Mouse (Mus musculus) embryonic facial prominence, embryonic 13.5 days (tissue): ENCODE measurements around the gene B130006D01Rik. TPM values are rescaled to one million over a fixed set of nuclear protein-coding genes. Genes with fewer than 3 reads are reported as not detected.

ENCODE experiments used
- ATAC-seq: fragments of 200-750 bp; cut with Nextera tagmentation; 2 replicates; pipeline ENCODE4 v1.8.0; 2017; ENCODE audit warnings: low read depth; ENCODE audit not compliant: insufficient number of reproducible peaks, insufficient read depth, low FRiP score, low TSS enrichment
- H3K27ac ChIP-seq: fragments of 300-500 bp; sonication (generic); 2 replicates; pipeline ENCODE4 v1.5.1; 2015; ENCODE audit warnings: moderate library complexity, mild to moderate bottlenecking, inconsistent platforms
- H3K27me3 ChIP-seq: fragments of 300-500 bp; sonication (generic); 2 replicates; pipeline ENCODE4 v1.6.1; 2015; ENCODE audit warnings: mild to moderate bottlenecking, inconsistent platforms
- H3K36me3 ChIP-seq: fragments of 300-500 bp; sonication (generic); 2 replicates; pipeline ENCODE4 v1.6.1; 2015; ENCODE audit warnings: mild to moderate bottlenecking, inconsistent platforms
- H3K4me1 ChIP-seq: fragments of 300-500 bp; sonication (generic); 2 replicates; pipeline ENCODE4 v1.6.1; 2015; ENCODE audit warnings: inconsistent platforms
- H3K4me2 ChIP-seq: fragments of 300-500 bp; sonication (generic); 2 replicates; pipeline ENCODE4 v1.6.1; 2015; ENCODE audit warnings: moderate library complexity, mild to moderate bottlenecking, inconsistent platforms
- H3K4me3 ChIP-seq: fragments of 300-500 bp; sonication (generic); 2 replicates; pipeline ENCODE4 v1.5.1; 2015; ENCODE audit warnings: mild to moderate bottlenecking, inconsistent platforms
- H3K9ac ChIP-seq: fragments of 300-500 bp; sonication (generic); 2 replicates; pipeline ENCODE4 v1.6.1; 2015; ENCODE audit warnings: mild to moderate bottlenecking, inconsistent platforms
- H3K9me3 ChIP-seq: fragments of 300-500 bp; sonication (generic); 2 replicates; pipeline ENCODE4 v1.6.1; 2016; ENCODE audit warnings: inconsistent platforms
- WGBS: fragments of 180-500 bp; shearing (Covaris S2); methylation state at CpG from one replicate; pipeline ENCODE4 v1.1.7; 2015; ENCODE audit warnings: mixed read lengths; 5-methylcytosine and 5-hydroxymethylcytosine counted together
- polyA plus RNA-seq: library from polyadenylated mRNA; unstranded; fragments of >200 nt; fragmentation: Nextera tagmentation; extraction: Ambion mirVana; gene quantifications from 2 replicates; pipeline ENCODE4 v1.2.1, GENCODE M21; 2015

B130006D01Rik gene
- polyA plus RNA-seq, 1 experiment from 2014 or later: 2.0 TPM

GRCm38 (mm10) chr11:95714411-95714810 is 9.0 kb upstream of the B130006D01Rik start:
- H3K9ac ChIP-seq: peak overlapping the region; percentile 98
- ATAC-seq: no peak
- peak overlapping the region; percentile 90 for H3K4me2 ChIP-seq
- H3K4me3 ChIP-seq: peak overlapping the region; percentile 85
- H3K27ac ChIP-seq: 0 out of 2 replicates have a peak overlapping the region, but pooled peaks have one; percentile 99
- peaks cover 31% of the 10 kb centered on the region for H3K4me1 ChIP-seq
- 35% methylated on average over 7 of the region's 7 CpGs for WGBS
- H3K9me3 ChIP-seq: no peaks in the 10 kb centered on the region
- H3K27me3 ChIP-seq: no peaks in the 10 kb centered on the region
- H3K36me3 ChIP-seq: no peaks in the 10 kb centered on the region

- H3K4me2 ChIP-seq: no peak overlapping the region
- ATAC-seq: no peak
- no peaks in the 10 kb centered on the region for H3K27me3 ChIP-seq
- H3K36me3 ChIP-seq: no peaks in the 10 kb centered on the region
- no peak overlapping the region for H3K27ac ChIP-seq
- 68% methylated on average over 8 of the region's 8 CpGs for WGBS
- H3K9me3 ChIP-seq: no peaks in the 10 kb centered on the region
- peaks cover 31% of the 10 kb centered on the region for H3K4me1 ChIP-seq
- H3K4me3 ChIP-seq: no peak overlapping the region
- 0 out of 2 replicates have a peak overlapping the region, but pooled peaks have one; percentile 27 for H3K9ac ChIP-seq
Observed at GRCm38 (mm10) chr11:95716136-95716535, 7.3 kb upstream of the B130006D01Rik start.

- Histone ChIP-seq H3K9ac (no peak overlapping the region), H3K4me3 (no peak overlapping the region), H3K27me3 (no peaks in the 10 kb centered on the region), H3K4me2 (no peak overlapping the region), H3K4me1 (peaks cover 23% of the 10 kb centered on the region), H3K9me3 (no peaks in the 10 kb centered on the region), H3K36me3 (no peaks in the 10 kb centered on the region), H3K27ac (no peak overlapping the region)
- 88% methylated on average over 3 of the region's 3 CpGs for WGBS
- ATAC-seq: no peak
Observed at GRCm38 (mm10) chr11:95719356-95719755, 4.0 kb upstream of the B130006D01Rik start.

- WGBS: 93% methylated on average over 4 of the region's 4 CpGs
- H3K4me3 ChIP-seq: no peak overlapping the region
- H3K36me3 ChIP-seq: no peaks in the 10 kb centered on the region
- no peak for ATAC-seq
- no peak overlapping the region for H3K27ac ChIP-seq
- H3K27me3 ChIP-seq: no peaks in the 10 kb centered on the region
- no peak overlapping the region for H3K9ac ChIP-seq
- no peaks in the 10 kb centered on the region for H3K9me3 ChIP-seq
- no peak overlapping the region for H3K4me2 ChIP-seq
- no peaks in the 10 kb centered on the region for H3K4me1 ChIP-seq
Observed at GRCm38 (mm10) chr11:95724466-95724865, 1.1 kb downstream of the B130006D01Rik start.

- no peak overlapping the region for H3K9ac ChIP-seq
- H3K9me3 ChIP-seq: no peaks in the 10 kb centered on the region
- no peaks in the 10 kb centered on the region for H3K27me3 ChIP-seq
- 70% methylated on average over 4 of the region's 4 CpGs for WGBS
- no peak overlapping the region for H3K4me3 ChIP-seq
- no peaks in the 10 kb centered on the region for H3K4me1 ChIP-seq
- no peak for ATAC-seq
- H3K27ac ChIP-seq: no peak overlapping the region
- no peaks in the 10 kb centered on the region for H3K36me3 ChIP-seq
- H3K4me2 ChIP-seq: no peak overlapping the region
Observed at GRCm38 (mm10) chr11:95726156-95726555, 2.8 kb downstream of the B130006D01Rik start.

- 88% methylated on average over 5 of the region's 5 CpGs for WGBS
- no peaks in the 10 kb centered on the region for H3K9me3 ChIP-seq
- no peak for ATAC-seq
- H3K36me3 ChIP-seq: no peaks in the 10 kb centered on the region
- H3K27ac ChIP-seq: no peak overlapping the region
- H3K4me2 ChIP-seq: no peak overlapping the region
- no peaks in the 10 kb centered on the region for H3K27me3 ChIP-seq
- no peak overlapping the region for H3K4me3 ChIP-seq
- no peaks in the 10 kb centered on the region for H3K4me1 ChIP-seq
- no peak overlapping the region for H3K9ac ChIP-seq
Observed at GRCm38 (mm10) chr11:95727947-95728346, 4.6 kb downstream of the B130006D01Rik start.

- Histone ChIP-seq H3K4me1 (no peaks in the 10 kb centered on the region), H3K9me3 (no peaks in the 10 kb centered on the region), H3K9ac (no peak overlapping the region), H3K27me3 (no peaks in the 10 kb centered on the region), H3K27ac (no peak overlapping the region), H3K4me2 (no peak overlapping the region), H3K36me3 (no peaks in the 10 kb centered on the region), H3K4me3 (no peak overlapping the region)
- WGBS: 85% methylated on average over 12 of the region's 12 CpGs
- no peak for ATAC-seq
Observed at GRCm38 (mm10) chr11:95728916-95729907, 5.8 kb downstream of the B130006D01Rik start.

- WGBS: 81% methylated on average over 2 of the region's 2 CpGs
- Histone ChIP-seq H3K9me3 (no peaks in the 10 kb centered on the region), H3K27ac (no peak overlapping the region), H3K4me1 (no peaks in the 10 kb centered on the region), H3K36me3 (no peaks in the 10 kb centered on the region), H3K27me3 (no peaks in the 10 kb centered on the region), H3K4me3 (no peak overlapping the region), H3K9ac (no peak overlapping the region), H3K4me2 (no peak overlapping the region)
- ATAC-seq: no peak
Observed at GRCm38 (mm10) chr11:95734485-95734884, 11.1 kb downstream of the B130006D01Rik start.

- no peak overlapping the region for H3K27ac ChIP-seq
- H3K9me3 ChIP-seq: no peaks in the 10 kb centered on the region
- H3K4me2 ChIP-seq: no peak overlapping the region
- no peak overlapping the region for H3K9ac ChIP-seq
- H3K36me3 ChIP-seq: no peaks in the 10 kb centered on the region
- 87% methylated on average over 3 of the region's 3 CpGs for WGBS
- no peaks in the 10 kb centered on the region for H3K27me3 ChIP-seq
- no peaks in the 10 kb centered on the region for H3K4me1 ChIP-seq
- ATAC-seq: no peak
- H3K4me3 ChIP-seq: no peak overlapping the region
Observed at GRCm38 (mm10) chr11:95737811-95738210, 14.4 kb downstream of the B130006D01Rik start.

- ATAC-seq: no peak
- H3K36me3 ChIP-seq: peaks cover 19% of the 10 kb centered on the region
- no peak overlapping the region for H3K9ac ChIP-seq
- H3K4me3 ChIP-seq: no peak overlapping the region
- no peaks in the 10 kb centered on the region for H3K27me3 ChIP-seq
- no peaks in the 10 kb centered on the region for H3K4me1 ChIP-seq
- 83% methylated on average over 2 of the region's 2 CpGs for WGBS
- no peak overlapping the region for H3K27ac ChIP-seq
- no peak overlapping the region for H3K4me2 ChIP-seq
- H3K9me3 ChIP-seq: no peaks in the 10 kb centered on the region
Observed at GRCm38 (mm10) chr11:95744521-95744920, 21.1 kb downstream of the B130006D01Rik start.

GRCm38 (mm10) chr11:95746821-95747220 is 23.4 kb downstream of the B130006D01Rik start:
- H3K4me3 ChIP-seq: no peak overlapping the region
- WGBS: 91% methylated on average over 4 of the region's 4 CpGs
- no peak overlapping the region for H3K4me2 ChIP-seq
- H3K36me3 ChIP-seq: peaks cover 30% of the 10 kb centered on the region
- H3K27ac ChIP-seq: no peak overlapping the region
- ATAC-seq: no peak
- H3K4me1 ChIP-seq: no peaks in the 10 kb centered on the region
- no peaks in the 10 kb centered on the region for H3K27me3 ChIP-seq
- H3K9ac ChIP-seq: no peak overlapping the region
- H3K9me3 ChIP-seq: no peaks in the 10 kb centered on the region

- H3K4me3 ChIP-seq: no peak overlapping the region
- H3K9me3 ChIP-seq: no peaks in the 10 kb centered on the region
- no peak for ATAC-seq
- no peaks in the 10 kb centered on the region for H3K27me3 ChIP-seq
- no peak overlapping the region for H3K27ac ChIP-seq
- peaks cover 36% of the 10 kb centered on the region for H3K36me3 ChIP-seq
- H3K4me1 ChIP-seq: no peaks in the 10 kb centered on the region
- WGBS: 77% methylated on average over 5 of the region's 5 CpGs
- H3K4me2 ChIP-seq: no peak overlapping the region
- no peak overlapping the region for H3K9ac ChIP-seq
Observed at GRCm38 (mm10) chr11:95748331-95748730, 24.9 kb downstream of the B130006D01Rik start.
